Mouse (Mus musculus) neural tube, embryonic 12.5 days (tissue): ENCODE results near the gene Xrcc1. TPM values are rescaled to one million over a fixed set of nuclear protein-coding genes. Genes with fewer than 3 reads are reported as not detected.

Source experiments
- ATAC-seq: fragments of 200-750 bp; cut with Nextera tagmentation; 2 replicates; pipeline ENCODE4 v1.8.0; 2017; ENCODE audit warnings: low read depth, mild to moderate bottlenecking, moderate TSS enrichment, moderate library complexity; ENCODE audit not compliant: low FRiP score
- H3K27ac ChIP-seq: fragments of 300-500 bp; sonication (generic); 2 replicates; pipeline ENCODE4 v1.5.1; 2016
- H3K27me3 ChIP-seq: fragments of 300-500 bp; sonication (generic); replicated peaks from 2 replicates; pipeline ENCODE4 v1.6.1; 2016; ENCODE audit warnings: mild to moderate bottlenecking
- H3K36me3 ChIP-seq: fragments of 300-500 bp; sonication (generic); 2 replicates; pipeline ENCODE4 v1.6.1; 2016; ENCODE audit warnings: mild to moderate bottlenecking
- H3K4me1 ChIP-seq: fragments of 300-500 bp; sonication (generic); 2 replicates; pipeline ENCODE4 v1.6.1; 2016
- H3K4me2 ChIP-seq: fragments of 300-500 bp; sonication (generic); replicated peaks from 2 replicates; pipeline ENCODE4 v1.6.1; 2016; ENCODE audit warnings: mild to moderate bottlenecking
- H3K4me3 ChIP-seq: fragments of 300-500 bp; sonication (generic); 2 replicates; pipeline ENCODE4 v1.5.1; 2016
- H3K9ac ChIP-seq: fragments of 300-500 bp; sonication (generic); 2 replicates; pipeline ENCODE4 v1.6.1; 2016; ENCODE audit warnings: mild to moderate bottlenecking
- H3K9me3 ChIP-seq: fragments of 300-500 bp; sonication (generic); 2 replicates; pipeline ENCODE4 v1.6.1; 2016; ENCODE audit warnings: mild to moderate bottlenecking
- WGBS: fragments of 180-500 bp; shearing (Covaris S2); methylation state at CpG from one replicate; pipeline ENCODE4 v1.1.7; 2016; 5-methylcytosine and 5-hydroxymethylcytosine counted together
- polyA plus RNA-seq: library from polyadenylated mRNA; unstranded; fragments of >200 nt; fragmentation: Nextera tagmentation; extraction: Ambion mirVana; gene quantifications from 2 replicates; pipeline ENCODE4 v1.2.1, GENCODE M21; 2016

Xrcc1 gene
- polyA plus RNA-seq, 1 experiment from 2014 or later, result 83.4 TPM

DNA sequence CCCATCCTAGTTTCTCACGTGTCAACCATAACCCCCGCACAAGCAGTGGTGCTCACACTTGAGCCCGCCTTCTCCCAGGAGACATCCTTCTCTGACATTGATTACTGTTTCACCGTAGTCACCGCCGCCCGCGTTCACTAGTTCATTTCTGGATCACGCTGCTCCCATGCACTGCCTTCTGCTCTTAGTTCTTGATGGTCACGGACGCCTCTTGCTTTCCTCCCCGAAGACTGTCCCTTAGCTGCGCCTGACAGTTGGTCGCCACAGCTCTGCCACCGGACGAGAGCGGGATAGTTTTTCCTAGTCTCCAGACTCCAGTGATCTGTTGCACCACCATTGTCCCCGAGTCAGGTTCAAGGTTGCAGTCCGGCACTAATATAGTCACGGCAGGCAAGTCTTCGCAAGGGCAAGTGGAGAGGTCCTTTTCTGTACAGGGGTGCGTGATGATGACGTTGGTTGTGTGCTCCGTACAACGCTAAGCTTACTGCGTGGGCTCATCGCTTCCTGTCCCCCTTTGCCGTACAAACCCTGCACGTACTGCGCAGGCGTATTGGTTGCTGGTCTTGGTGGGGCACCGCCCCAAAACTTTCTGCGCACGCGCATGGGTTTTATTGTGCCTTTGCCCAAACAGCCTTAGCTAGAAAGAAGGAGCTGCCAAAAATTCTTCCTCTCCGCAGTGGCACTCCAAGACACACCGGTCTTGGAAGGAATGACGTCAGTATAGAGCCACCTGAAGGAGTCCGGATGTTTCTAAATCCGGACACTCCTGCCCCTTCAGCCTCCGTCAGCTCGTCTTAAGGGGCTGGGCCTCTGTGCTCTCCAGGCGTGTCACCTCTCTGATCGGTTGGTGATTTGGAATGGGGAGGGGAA, 15.8 kb upstream of the Xrcc1 start, which contains the start of gene Irgq:
TSS of gene Irgq (plus strand) at position 628 of the 870 bp plus-strand sequence.
- peak; percentile 93 for ATAC-seq
- Histone ChIP-seq H3K4me3 (peak within 1 kb of the TSS; percentile 69), H3K9ac (peak within 1 kb of the TSS; percentile 92), H3K4me2 (peak within 1 kb of the TSS; percentile 95), H3K27me3 (peaks cover 14% of the 10 kb centered on the region), H3K27ac (peak within 1 kb of the TSS; percentile 81), H3K4me1 (peaks cover 28% of the 10 kb centered on the region), H3K36me3 (peaks cover 22% of the 10 kb centered on the region), H3K9me3 (no peaks in the 10 kb centered on the region)
- WGBS, result under 1% methylated on average over 44 of the region's 44 CpGs

DNA sequence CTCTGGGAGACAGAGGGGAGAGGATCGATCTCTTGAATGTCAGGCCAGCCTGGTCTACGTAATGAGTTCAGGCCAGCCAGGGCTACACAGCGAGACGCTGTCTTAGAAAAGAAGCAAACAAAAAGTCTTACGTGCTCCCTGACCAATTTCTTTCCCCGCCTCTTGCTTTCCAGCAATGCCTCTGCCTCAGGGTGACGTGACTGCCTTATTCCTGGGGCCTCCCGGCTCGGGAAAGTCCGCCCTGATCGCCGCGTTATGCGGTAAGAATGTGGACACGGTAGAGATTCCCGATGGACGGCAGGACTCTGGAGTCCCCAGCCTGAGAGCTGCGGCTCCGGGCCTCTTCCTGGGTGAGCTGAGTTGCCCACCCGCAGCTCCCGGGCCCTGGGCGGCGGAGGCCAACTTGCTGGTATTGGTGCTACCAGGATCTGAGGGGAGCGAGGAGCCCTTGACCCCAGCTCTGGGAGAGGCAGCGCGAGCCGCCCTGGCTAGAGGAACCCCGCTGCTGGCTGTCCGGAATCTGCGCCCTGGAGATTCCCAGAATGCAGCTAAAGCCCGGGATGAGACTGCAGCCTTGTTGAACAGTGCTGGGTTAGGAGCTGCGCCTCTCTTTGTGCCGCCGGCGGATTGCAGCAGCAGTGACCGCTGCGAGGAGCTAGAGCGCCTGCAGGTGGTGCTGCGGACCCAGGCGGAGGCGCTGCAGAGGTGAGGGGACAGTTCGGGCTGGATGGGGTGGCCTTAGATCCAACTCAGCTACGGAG, 14.7 kb upstream of the Xrcc1 start:
- peak overlapping the region; percentile 95 for H3K4me2 ChIP-seq
- H3K4me3 ChIP-seq, result peak overlapping the region; percentile 69
- WGBS, result under 1% methylated on average over 43 of the region's 43 CpGs
- peak overlapping the region; percentile 81 for H3K27ac ChIP-seq
- H3K9ac ChIP-seq, result peak overlapping the region; percentile 92
- peaks cover 14% of the 10 kb centered on the region for H3K27me3 ChIP-seq
- peaks cover 28% of the 10 kb centered on the region for H3K4me1 ChIP-seq
- peaks cover 33% of the 10 kb centered on the region for H3K36me3 ChIP-seq
- no peaks in the 10 kb centered on the region for H3K9me3 ChIP-seq
- peak; percentile 74 for ATAC-seq

DNA sequence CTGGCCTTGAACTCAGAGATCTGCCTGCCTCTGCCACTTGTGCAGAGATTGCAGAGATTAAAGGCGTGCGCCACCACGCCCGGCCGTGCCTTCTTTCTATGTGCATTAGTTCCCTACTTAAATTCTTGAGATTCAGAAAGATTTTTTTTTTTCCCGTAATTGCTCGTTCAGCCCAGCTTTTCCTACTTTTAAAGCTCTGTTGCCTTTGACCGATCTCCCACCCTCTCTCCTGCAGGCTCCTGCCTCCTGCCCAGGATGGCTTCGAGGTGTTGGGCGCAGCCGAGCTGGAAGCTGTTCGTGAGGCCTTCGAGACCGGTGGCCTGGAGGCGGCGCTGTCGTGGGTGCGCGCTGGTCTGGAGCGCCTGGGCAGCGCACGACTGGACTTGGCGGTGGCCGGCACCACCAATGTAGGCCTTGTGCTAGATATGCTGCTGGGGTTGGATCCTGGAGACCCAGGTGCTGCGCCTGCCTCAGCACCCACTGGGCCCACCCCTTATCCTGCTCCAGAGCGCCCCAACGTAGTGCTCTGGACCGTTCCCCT, 13.0 kb upstream of the Xrcc1 start:
- WGBS, result 54% methylated on average over 28 of the region's 28 CpGs
- Histone ChIP-seq H3K27ac (no peak overlapping the region), H3K9ac (peak overlapping the region; percentile 22; the same call in 1 of the 2 replicates), H3K36me3 (peaks cover 34% of the 10 kb centered on the region), H3K4me1 (peaks cover 33% of the 10 kb centered on the region), H3K4me2 (peak overlapping the region; percentile 46; the same call in 1 of the 2 replicates), H3K4me3 (no peak overlapping the region), H3K27me3 (peaks cover 14% of the 10 kb centered on the region), H3K9me3 (no peaks in the 10 kb centered on the region)
- no peak for ATAC-seq

DNA sequence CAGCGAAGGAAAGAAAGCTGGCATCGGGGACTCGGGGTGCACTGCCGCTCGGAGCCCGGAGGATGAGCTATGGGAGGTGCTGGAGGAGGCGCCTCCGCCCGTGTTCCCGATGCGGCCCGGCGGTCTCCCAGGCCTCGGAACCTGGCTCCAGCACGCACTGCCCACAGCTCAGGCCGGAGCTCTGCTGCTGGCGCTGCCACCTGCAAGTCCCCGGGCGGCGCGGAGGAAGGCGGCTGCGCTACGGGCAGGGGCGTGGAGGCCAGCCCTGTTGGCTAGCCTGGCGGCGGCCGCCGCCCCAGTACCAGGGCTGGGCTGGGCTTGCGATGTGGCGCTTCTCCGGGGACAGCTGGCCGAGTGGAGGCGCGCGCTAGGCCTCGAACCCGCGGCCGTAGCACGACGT, 12.3 kb upstream of the Xrcc1 start:
- peak overlapping the region; percentile 33; the same call in 1 of the 2 replicates for H3K9ac ChIP-seq
- peaks cover 35% of the 10 kb centered on the region for H3K4me1 ChIP-seq
- H3K4me2 ChIP-seq, result peak overlapping the region; percentile 46
- ATAC-seq, result no peak
- H3K9me3 ChIP-seq, result no peaks in the 10 kb centered on the region
- H3K27ac ChIP-seq, result no peak overlapping the region
- peaks cover 34% of the 10 kb centered on the region for H3K36me3 ChIP-seq
- no peak overlapping the region; the same call in 1 of the 2 replicates for H3K4me3 ChIP-seq
- H3K27me3 ChIP-seq, result peaks cover 14% of the 10 kb centered on the region
- 15% methylated on average over 42 of the region's 42 CpGs for WGBS

DNA sequence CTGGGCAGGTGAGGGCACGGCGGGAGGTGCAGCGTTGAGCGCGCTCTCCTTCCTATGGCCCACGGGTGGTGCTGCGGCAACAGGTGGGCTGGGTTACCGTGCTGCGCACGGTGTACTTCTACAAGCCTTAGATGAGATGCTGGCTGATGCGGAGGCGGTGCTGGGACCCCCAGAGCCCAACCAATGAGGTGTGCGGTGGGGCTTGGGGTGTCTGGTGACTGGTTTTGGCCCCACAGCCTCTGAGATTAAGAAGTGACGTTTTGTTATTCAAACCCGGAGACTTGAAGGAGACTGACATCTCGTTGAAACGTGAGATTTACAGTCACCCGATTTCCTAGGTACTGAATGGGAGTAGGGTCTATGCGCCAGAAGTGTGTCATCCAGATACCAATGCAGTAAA, 11.8 kb upstream of the Xrcc1 start:
- peaks cover 14% of the 10 kb centered on the region for H3K27me3 ChIP-seq
- no peak for ATAC-seq
- H3K36me3 ChIP-seq, result peaks cover 34% of the 10 kb centered on the region
- peak overlapping the region; percentile 33; the same call in 1 of the 2 replicates for H3K9ac ChIP-seq
- 24% methylated on average over 19 of the region's 19 CpGs for WGBS
- no peak overlapping the region for H3K27ac ChIP-seq
- H3K4me1 ChIP-seq, result peaks cover 33% of the 10 kb centered on the region
- H3K4me3 ChIP-seq, result no peak overlapping the region; the same call in 1 of the 2 replicates
- peak overlapping the region; percentile 46 for H3K4me2 ChIP-seq
- no peaks in the 10 kb centered on the region for H3K9me3 ChIP-seq

DNA sequence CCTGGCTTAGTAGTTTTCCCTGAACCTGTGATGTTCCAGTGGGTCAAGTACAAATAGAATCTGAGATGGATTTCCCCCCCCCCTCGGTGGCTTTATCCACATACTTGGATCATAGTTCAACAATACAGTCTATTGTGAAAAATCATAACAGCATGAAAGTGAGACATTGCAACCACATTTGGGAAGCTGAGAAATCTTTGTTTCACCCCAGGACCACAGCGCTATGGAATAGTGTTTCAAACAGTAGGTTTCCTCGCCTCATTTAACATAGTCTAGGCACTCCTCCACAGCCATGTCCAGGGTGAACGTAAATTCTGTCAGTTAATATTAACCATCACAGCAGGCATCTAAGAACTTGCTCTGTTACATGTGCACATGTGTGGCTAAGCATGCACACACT, 9.0 kb upstream of the Xrcc1 start:
- 65% methylated on average over 4 of the region's 4 CpGs for WGBS
- Histone ChIP-seq H3K4me2 (no peak overlapping the region), H3K9ac (no peak overlapping the region), H3K4me1 (peaks cover 25% of the 10 kb centered on the region), H3K27me3 (peaks cover 14% of the 10 kb centered on the region), H3K9me3 (no peaks in the 10 kb centered on the region), H3K4me3 (no peak overlapping the region), H3K27ac (no peak overlapping the region), H3K36me3 (peaks cover 34% of the 10 kb centered on the region)
- no peak for ATAC-seq

DNA sequence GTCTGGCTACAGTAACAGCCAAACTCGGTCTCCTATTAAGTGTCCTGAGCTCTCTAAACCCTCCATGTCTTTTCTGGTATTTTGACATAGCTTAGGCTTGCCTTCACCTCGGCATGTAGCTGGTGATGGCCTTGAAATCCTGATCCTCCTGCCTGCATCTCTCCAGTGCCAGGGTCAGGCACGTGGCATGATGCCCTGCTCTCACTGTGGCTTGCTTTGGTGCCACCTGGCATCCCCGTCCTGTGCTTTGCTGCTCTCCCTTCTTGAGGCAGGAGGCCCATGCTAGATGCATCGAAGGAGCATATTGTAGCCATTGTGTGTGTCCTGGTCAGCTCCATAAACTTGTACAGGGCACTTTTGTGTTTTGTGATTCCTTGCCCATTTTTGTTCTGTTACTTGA, 8.5 kb upstream of the Xrcc1 start:
- peaks cover 20% of the 10 kb centered on the region for H3K4me1 ChIP-seq
- no peak overlapping the region for H3K4me2 ChIP-seq
- H3K27ac ChIP-seq, result no peak overlapping the region
- H3K9me3 ChIP-seq, result no peaks in the 10 kb centered on the region
- H3K4me3 ChIP-seq, result no peak overlapping the region
- H3K9ac ChIP-seq, result no peak overlapping the region
- ATAC-seq, result no peak
- H3K27me3 ChIP-seq, result peaks cover 14% of the 10 kb centered on the region
- H3K36me3 ChIP-seq, result peaks cover 34% of the 10 kb centered on the region
- WGBS, result 84% methylated on average over 5 of the region's 5 CpGs

DNA sequence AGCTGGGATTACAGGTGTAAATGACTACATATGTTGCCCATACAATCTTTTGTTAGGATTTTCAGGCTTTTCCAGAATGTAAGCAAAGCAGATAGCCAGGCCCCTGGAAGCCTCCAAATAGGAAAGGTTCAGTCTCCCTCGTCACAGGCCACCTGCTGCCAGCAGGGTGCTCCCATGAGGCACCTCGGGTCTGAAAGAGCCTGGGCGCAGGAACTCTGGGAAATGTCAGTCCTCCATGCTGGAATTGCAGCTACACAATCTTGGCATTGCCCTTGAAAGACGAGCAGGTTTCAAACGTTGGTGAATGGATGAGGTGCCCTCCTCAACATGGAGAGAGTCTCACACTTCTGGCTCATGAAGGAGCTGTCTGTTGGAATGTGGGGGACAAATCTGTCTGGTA, 7.9 kb upstream of the Xrcc1 start:
- H3K27me3 ChIP-seq, result peaks cover 12% of the 10 kb centered on the region
- peaks cover 33% of the 10 kb centered on the region for H3K36me3 ChIP-seq
- 52% methylated on average over 5 of the region's 5 CpGs for WGBS
- no peak overlapping the region for H3K27ac ChIP-seq
- no peak for ATAC-seq
- peaks cover 19% of the 10 kb centered on the region for H3K4me1 ChIP-seq
- H3K4me2 ChIP-seq, result no peak overlapping the region
- no peak overlapping the region for H3K4me3 ChIP-seq
- no peaks in the 10 kb centered on the region for H3K9me3 ChIP-seq
- no peak overlapping the region for H3K9ac ChIP-seq

DNA sequence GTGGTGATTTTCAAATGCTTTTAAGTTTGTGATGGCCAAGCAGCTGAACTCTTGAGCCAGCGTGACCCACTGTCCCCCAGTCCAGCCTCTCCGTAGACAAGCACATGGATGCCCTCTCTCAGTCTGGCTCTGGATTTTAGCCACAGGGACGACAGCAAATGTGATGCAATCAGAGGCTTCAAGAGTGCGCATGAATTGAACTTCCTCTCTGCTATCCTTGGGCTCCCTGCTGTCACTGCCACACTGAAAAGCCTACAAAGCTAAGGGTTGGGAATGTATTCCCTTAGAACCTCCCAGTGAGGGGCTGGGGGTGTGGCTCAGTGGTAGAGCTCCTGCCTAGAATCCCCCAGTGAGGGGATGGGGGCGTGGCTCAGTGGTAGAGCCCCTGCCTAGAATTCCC, 7.4 kb upstream of the Xrcc1 start:
- peaks cover 13% of the 10 kb centered on the region for H3K4me1 ChIP-seq
- no peak overlapping the region for H3K27ac ChIP-seq
- H3K27me3 ChIP-seq, result peaks cover 6% of the 10 kb centered on the region
- no peak for ATAC-seq
- WGBS, result 76% methylated on average over 5 of the region's 5 CpGs
- H3K36me3 ChIP-seq, result peaks cover 27% of the 10 kb centered on the region
- H3K9me3 ChIP-seq, result no peaks in the 10 kb centered on the region
- no peak overlapping the region for H3K9ac ChIP-seq
- H3K4me2 ChIP-seq, result no peak overlapping the region
- no peak overlapping the region for H3K4me3 ChIP-seq

DNA sequence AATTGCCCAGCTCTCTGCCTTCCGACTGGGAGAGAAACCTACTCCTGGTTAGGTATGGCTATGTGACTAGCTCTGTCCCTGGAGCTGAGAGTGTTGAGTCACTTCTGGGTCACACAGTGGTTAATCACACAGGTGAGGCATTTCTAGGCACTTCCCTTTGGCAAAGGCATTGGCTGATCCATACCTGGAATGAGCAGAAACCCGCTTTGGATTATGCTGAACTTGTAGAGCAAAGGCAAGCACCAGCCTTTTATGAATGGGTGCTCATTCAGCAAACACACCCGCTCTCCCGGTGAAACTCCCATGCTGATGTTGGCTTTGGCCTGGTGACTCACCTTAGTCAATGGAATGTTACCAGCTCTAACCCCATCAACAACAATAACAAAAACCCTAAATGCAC, 6.4 kb upstream of the Xrcc1 start:
- ATAC-seq, result no peak

DNA sequence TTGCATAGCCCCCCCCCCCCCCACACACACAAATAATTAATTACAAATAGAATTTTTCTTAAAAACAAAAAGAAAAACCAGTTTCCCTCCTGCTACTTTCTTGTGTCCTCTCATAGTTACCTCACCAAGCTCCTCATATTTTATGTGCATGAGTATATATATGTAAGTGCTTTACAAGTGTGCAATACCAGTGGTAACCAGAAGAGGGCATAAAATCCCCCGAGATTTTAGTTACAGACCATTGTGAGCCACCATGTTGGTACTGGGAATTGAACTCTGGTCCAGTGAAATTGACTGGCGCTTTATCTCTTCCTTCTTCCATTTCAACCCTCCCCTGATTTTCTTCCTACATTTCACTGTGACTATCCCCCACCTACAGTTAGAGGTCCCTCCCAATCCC, 1.6 kb upstream of the Xrcc1 start:
- H3K9ac ChIP-seq, result no peak overlapping the region
- H3K4me3 ChIP-seq, result no peak overlapping the region
- no peaks in the 10 kb centered on the region for H3K27me3 ChIP-seq
- 89% methylated on average over 2 of the region's 2 CpGs for WGBS
- no peak overlapping the region for H3K4me2 ChIP-seq
- peaks cover 9% of the 10 kb centered on the region for H3K36me3 ChIP-seq
- peaks cover 17% of the 10 kb centered on the region for H3K4me1 ChIP-seq
- no peaks in the 10 kb centered on the region for H3K9me3 ChIP-seq
- no peak overlapping the region for H3K27ac ChIP-seq
- ATAC-seq, result no peak

More for the DNA sequence above, 6.4 kb upstream of the Xrcc1 start:
- Histone ChIP-seq H3K4me2 (no peak overlapping the region), H3K4me1 (peaks cover 7% of the 10 kb centered on the region; the same call in 1 of the 2 replicates), H3K27me3 (no peaks in the 10 kb centered on the region), H3K27ac (no peak overlapping the region), H3K4me3 (no peak overlapping the region), H3K9me3 (no peaks in the 10 kb centered on the region), H3K36me3 (peaks cover 18% of the 10 kb centered on the region), H3K9ac (no peak overlapping the region)
- 95% methylated on average over 4 of the region's 4 CpGs for WGBS
